Mouse (Mus musculus) embryo, embryonic 10.5 days (tissue): ENCODE measurements around the gene Mmaa.

ENCODE experiments used
- DNase-seq: peaks from one replicate; pipeline ENCODE4 v3.0.0-alpha.2; 2015; ENCODE audit warnings: low spot score

The Mmaa gene

GRCm38 (mm10) chr8:79294610-79295275 lies at the start of gene Mmaa:
Gene Mmaa, minus strand, starts transcription at chr8:79294937.
- DNase-seq, result peak; percentile 97

- DNase-seq, result no peak
These were observed 46.5 kb upstream of the Mmaa start for GRCm38 (mm10) chr8:79341236-79341635.

GRCm38 (mm10) chr8:79339555-79339954 lies 44.8 kb upstream of the Mmaa start:
- DNase-seq, result no peak

DNA sequence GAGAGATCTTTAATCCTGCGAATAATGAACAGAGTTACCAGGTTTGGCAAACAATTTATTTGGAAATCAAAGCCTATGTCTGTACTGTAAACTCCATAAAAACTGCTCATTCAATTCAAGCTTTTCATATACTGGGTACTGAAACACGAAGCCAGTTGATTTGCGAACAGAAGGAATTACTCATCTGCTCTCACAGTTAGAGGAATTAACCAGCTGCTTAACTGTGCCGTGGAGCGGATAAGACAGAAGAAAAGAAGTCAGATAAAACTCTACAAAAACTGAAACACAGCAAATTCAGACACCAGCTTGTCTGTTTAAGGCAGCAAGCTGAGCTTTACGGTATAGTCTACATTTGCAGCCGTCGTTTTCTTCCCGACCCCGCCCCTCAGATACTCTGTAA lies 43.9 kb upstream of the Mmaa start:
- no peak for DNase-seq

- DNase-seq, result no peak
These were observed 37.6 kb upstream of the Mmaa start for GRCm38 (mm10) chr8:79332109-79332900.

DNA sequence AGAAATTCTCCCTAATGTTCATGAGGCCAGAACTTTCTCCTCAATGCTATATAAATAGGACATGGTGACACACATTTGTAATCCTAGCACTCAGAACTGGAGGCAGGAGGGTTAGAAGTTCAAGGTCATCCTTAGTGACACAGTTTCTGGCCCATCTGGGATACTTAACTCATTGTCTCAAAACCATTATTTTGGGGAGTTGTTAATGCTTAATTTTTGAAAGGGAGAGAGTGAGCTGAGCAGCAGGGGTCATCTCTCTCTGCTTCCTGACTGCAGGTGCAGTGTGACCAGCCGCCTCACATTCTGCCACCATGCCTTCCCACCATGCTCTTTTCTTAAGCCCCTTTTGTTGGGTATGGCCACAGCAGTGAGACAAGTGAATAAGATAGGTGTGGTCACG lies 36.8 kb upstream of the Mmaa start:
- no peak for DNase-seq

GRCm38 (mm10) chr8:79331017-79331416 lies 36.3 kb upstream of the Mmaa start:
- DNase-seq, result no peak

GRCm38 (mm10) chr8:79329735-79330134 lies 35.0 kb upstream of the Mmaa start:
- DNase-seq, result no peak

GRCm38 (mm10) chr8:79329182-79329581 lies 34.4 kb upstream of the Mmaa start:
- DNase-seq, result no peak

- DNase-seq, result no peak
These were observed 30.8 kb upstream of the Mmaa start for GRCm38 (mm10) chr8:79325510-79325909.

- DNase-seq, result no peak
These were observed 30.2 kb upstream of the Mmaa start for GRCm38 (mm10) chr8:79324928-79325327.

DNA sequence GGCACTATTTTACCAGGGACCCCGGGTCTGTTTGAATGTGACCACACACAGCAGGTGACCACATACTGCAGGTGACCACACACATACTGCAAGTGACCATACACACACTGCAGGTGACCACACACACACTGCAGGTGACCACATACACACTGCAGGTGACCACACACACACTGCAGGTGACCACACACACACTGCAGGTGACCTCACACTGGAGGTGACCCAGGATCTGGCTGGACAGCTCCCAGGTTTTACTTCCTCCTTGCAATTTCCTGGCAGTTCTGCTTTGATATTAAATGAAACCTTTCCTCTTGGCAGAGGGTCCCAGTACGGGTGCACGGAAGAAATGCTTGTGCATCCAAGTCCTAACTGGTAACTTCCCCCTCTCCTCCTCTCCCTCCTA lies 29.3 kb upstream of the Mmaa start:
- no peak for DNase-seq

DNA sequence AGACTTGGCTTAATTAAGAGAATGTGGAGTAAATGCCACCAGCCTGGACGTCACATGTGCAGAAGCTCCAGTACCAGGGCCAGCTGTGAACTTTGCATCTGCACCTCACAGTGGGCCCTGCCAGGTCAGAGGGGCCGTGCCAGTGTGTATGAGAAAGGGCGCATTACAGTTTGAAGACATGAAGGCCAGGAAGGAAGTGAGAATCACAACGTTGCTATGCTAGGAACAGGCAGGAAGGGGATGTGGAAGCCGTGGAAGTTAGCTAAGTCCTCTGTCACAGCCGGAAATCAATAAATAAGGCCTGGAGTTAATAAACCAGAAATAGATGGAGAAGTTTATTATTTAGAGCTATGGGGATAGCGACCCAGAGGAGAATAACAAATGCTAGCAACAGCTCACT lies 28.4 kb upstream of the Mmaa start:
- no peak for DNase-seq

- DNase-seq, result no peak
These were observed 16.1 kb upstream of the Mmaa start for GRCm38 (mm10) chr8:79310801-79311200.

GRCm38 (mm10) chr8:79305941-79306340 lies 11.2 kb upstream of the Mmaa start:
- DNase-seq, result no peak

DNA sequence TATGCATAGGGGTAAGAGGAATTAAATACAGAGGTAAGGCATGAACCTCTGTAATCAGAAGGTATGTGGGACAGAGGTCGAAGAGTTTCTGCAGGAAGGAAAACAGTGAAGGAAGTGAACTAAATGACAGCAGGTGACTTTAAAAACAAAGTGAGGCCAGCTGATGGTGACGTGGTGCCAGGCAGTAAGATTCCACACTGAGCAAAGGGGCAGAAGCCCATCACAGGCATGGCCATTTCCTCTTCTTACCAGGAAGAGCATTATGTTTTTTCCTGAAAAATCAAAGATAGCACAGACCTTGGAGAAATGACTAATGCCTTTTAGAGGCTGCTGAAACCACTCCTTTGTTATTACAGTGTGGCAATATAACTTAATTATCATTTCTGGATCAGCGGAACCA lies 6.8 kb upstream of the Mmaa start:
- no peak for DNase-seq

- DNase-seq, result no peak
These were observed 5.0 kb upstream of the Mmaa start for GRCm38 (mm10) chr8:79299704-79300103.

- DNase-seq, result peak; percentile 80
These were observed 3.0 kb upstream of the Mmaa start for GRCm38 (mm10) chr8:79297763-79298162.

GRCm38 (mm10) chr8:79295276-79296105 lies 754 bp upstream of the Mmaa start:
- DNase-seq, result peak; percentile 47

GRCm38 (mm10) chr8:79293841-79294240 lies 896 bp downstream of the Mmaa start:
- DNase-seq, result peak; percentile 15

GRCm38 (mm10) chr8:79292712-79293264 lies 1.9 kb downstream of the Mmaa start:
- DNase-seq, result no peak

- DNase-seq, result no peak
These were observed 5.1 kb downstream of the Mmaa start for GRCm38 (mm10) chr8:79289592-79289991.
